Mouse (Mus musculus) forebrain, embryonic 14.5 days (tissue): ENCODE data around the gene Impg1. TPM values are rescaled to one million over a fixed set of nuclear protein-coding genes. Genes with fewer than 3 reads are reported as not detected.

Experiments used
- ATAC-seq: fragments of 200-750 bp; cut with Nextera tagmentation; 2 replicates; pipeline ENCODE4 v1.8.0; 2017; ENCODE audit warnings: mild to moderate bottlenecking, moderate library complexity
- DNase-seq: peaks from one replicate; pipeline ENCODE4 v3.0.0-alpha.2; 2015; ENCODE audit warnings: low spot score
- H3K27ac ChIP-seq: fragments of 300-500 bp; sonication (generic); 2 replicates; pipeline ENCODE4 v1.5.1; 2014; ENCODE audit warnings: low read depth, mild to moderate bottlenecking, control low read depth, low read length, moderate library complexity
- H3K27me3 ChIP-seq: fragments of 300-500 bp; sonication (generic); replicated peaks from 2 replicates; pipeline ENCODE4 v1.6.1; 2014; ENCODE audit warnings: low read length, control low read depth, mixed read lengths; ENCODE audit not compliant: control insufficient read depth, insufficient read depth
- H3K36me3 ChIP-seq: fragments of 300-500 bp; sonication (generic); 2 replicates; pipeline ENCODE4 v1.6.1; 2014; ENCODE audit warnings: low read length, control low read depth; ENCODE audit not compliant: control insufficient read depth, insufficient read depth
- H3K4me1 ChIP-seq: fragments of 300-500 bp; sonication (generic); 2 replicates; pipeline ENCODE4 v1.6.1; 2014; ENCODE audit warnings: antibody characterized with exemption, low read length, control low read depth; ENCODE audit not compliant: control insufficient read depth, insufficient read depth
- H3K4me2 ChIP-seq: fragments of 300-500 bp; sonication (generic); 2 replicates; pipeline ENCODE4 v1.6.1; 2014; ENCODE audit warnings: mild to moderate bottlenecking, control low read depth, low read length
- H3K4me3 ChIP-seq: fragments of 300-500 bp; sonication (generic); 2 replicates; pipeline ENCODE4 v1.5.1; 2014; ENCODE audit warnings: low read depth, low read length, control low read depth
- H3K9ac ChIP-seq: fragments of 300-500 bp; sonication (generic); 2 replicates; pipeline ENCODE4 v1.6.1; 2014; ENCODE audit warnings: mild to moderate bottlenecking, low read length, control low read depth, moderate library complexity
- H3K9me3 ChIP-seq: fragments of 300-500 bp; sonication (generic); replicated peaks from 2 replicates; pipeline ENCODE4 v1.6.1; 2016; ENCODE audit warnings: low read length, control low read depth, mixed read lengths; ENCODE audit not compliant: control insufficient read depth
- WGBS: fragments of 180-500 bp; shearing (Covaris S2); extraction: QIAGEN DNeasy Blood & Tissue Kit; methylation state at CpG from one replicate; pipeline ENCODE4 v1.1.7; 2014; 5-methylcytosine and 5-hydroxymethylcytosine counted together
- polyA plus RNA-seq: library from polyadenylated mRNA; unstranded; fragments of >200 nt; fragmentation: Nextera tagmentation; extraction: Ambion mirVana; gene quantifications from 2 replicates; pipeline ENCODE4 v1.2.1, GENCODE M21; 2014

The Impg1 gene
- polyA plus RNA-seq, 1 experiment from 2014 or later = not detected

GRCm38 (mm10) chr9:80367520-80368204, 97.6 kb downstream of the Impg1 start:
- ATAC-seq (no peak), DNase-seq (no peak)
- Histone ChIP-seq H3K27ac (no peak overlapping the region), H3K27me3 (no peaks in the 10 kb centered on the region), H3K4me2 (no peak overlapping the region), H3K4me3 (no peak overlapping the region), H3K36me3 (no peaks in the 10 kb centered on the region), H3K9me3 (no peaks in the 10 kb centered on the region), H3K4me1 (no peaks in the 10 kb centered on the region), H3K9ac (no peak overlapping the region)
- 93% methylated on average over 2 of the region's 2 CpGs for WGBS

DNA sequence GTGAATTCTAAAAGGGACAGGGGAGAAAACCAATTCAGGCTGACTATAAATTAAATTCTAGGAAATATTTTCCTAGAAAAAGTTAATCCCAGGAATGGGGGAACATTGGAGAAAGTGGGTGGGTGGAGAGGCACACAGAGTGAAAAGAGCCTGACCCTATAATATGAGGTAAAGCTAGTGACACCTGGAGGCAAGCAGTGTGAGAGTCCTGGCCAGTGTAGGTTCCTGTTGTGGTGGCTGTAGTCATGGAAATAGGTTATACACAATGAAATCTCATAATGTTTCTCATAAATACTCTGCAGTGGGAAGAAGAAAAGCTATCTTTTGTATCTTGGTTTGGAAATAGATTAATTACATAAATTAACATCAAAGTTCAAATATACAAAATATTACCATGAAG, 105.2 kb downstream of the Impg1 start:
- Histone ChIP-seq H3K4me1 (no peaks in the 10 kb centered on the region), H3K4me2 (no peak overlapping the region), H3K36me3 (no peaks in the 10 kb centered on the region), H3K4me3 (no peak overlapping the region), H3K9me3 (no peaks in the 10 kb centered on the region), H3K27me3 (no peaks in the 10 kb centered on the region), H3K27ac (no peak overlapping the region), H3K9ac (no peak overlapping the region)
- DNase-seq (no peak), ATAC-seq (no peak)

DNA sequence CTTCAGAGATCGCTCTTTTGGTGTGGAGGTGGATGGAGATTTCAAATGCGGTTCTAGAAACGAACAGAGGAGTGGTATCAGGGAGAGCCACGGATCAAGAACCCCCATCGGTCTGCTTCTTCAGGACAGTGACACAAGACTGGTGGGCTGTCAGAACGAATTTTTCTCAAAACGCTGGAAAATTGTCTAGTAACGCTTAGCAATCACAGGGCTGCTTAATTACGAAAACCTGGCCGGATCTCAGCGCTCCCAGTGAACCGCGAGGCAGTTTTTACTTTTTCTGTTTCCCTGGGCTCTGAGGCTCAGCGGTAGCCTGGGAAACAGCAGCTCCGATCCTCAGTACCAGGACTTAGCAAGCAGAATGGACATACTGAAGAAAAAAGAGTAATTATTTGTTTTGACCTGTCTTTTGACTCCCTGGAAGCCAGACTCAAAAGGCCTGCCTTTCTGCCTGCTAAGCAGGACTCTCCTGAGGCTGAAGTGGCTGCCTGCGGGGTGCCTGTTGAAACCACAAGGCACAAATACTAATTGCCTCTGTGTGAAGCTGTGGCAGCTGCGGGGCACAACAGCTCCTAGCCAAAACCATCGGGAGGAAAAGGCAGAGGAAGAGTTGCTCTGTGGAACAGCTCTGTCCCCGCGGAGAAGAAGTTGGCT, 113.5 kb downstream of the Impg1 start:
- H3K9ac ChIP-seq = no peak overlapping the region

DNA sequence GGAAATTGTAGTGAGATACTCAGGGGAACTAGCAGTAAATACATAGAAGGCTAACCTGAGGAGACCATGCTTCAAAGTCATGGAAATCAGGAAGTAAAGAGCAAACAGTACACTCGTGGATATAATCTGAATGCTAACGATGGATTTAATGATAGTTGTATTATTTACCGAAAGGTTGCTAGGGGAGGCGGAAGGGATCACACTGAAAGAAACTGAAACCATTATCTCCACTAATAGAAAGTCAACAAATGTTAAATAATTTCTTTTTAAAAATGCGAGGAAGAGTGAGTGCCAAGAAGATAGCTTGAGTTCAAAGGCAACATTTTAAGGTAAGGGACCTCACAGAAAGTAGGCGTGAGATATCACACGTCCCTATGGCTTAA, 114.0 kb downstream of the Impg1 start:
- no peak overlapping the region for H3K27ac ChIP-seq
- H3K9ac ChIP-seq = no peak overlapping the region
- no peaks in the 10 kb centered on the region for H3K36me3 ChIP-seq
- peak overlapping the region; percentile 43 for H3K4me2 ChIP-seq
- no peaks in the 10 kb centered on the region for H3K27me3 ChIP-seq
- DNase-seq = no peak
- no peaks in the 10 kb centered on the region for H3K4me1 ChIP-seq
- peak overlapping the region; percentile 0; the same call in 1 of the 2 replicates for H3K4me3 ChIP-seq
- no peak for ATAC-seq
- H3K9me3 ChIP-seq = no peaks in the 10 kb centered on the region
- WGBS = 28% methylated on average over 7 of the region's 7 CpGs

More for the DNA sequence above, 113.5 kb downstream of the Impg1 start:
- WGBS = 10% methylated on average over 20 of the region's 20 CpGs
- no peaks in the 10 kb centered on the region for H3K9me3 ChIP-seq
- DNase-seq = peak; percentile 68
- H3K36me3 ChIP-seq = no peaks in the 10 kb centered on the region
- ATAC-seq = peak; percentile 87
- peak overlapping the region; percentile 0; the same call in 1 of the 2 replicates for H3K4me3 ChIP-seq
- H3K27me3 ChIP-seq = no peaks in the 10 kb centered on the region
- no peaks in the 10 kb centered on the region for H3K4me1 ChIP-seq
- H3K27ac ChIP-seq = no peak overlapping the region
- peak overlapping the region; percentile 43 for H3K4me2 ChIP-seq

- no peak overlapping the region for H3K4me3 ChIP-seq
- H3K27me3 ChIP-seq = no peaks in the 10 kb centered on the region
- H3K36me3 ChIP-seq = no peaks in the 10 kb centered on the region
- DNase-seq (no peak), ATAC-seq (no peak)
- H3K9ac ChIP-seq = no peak overlapping the region
- no peaks in the 10 kb centered on the region for H3K4me1 ChIP-seq
- H3K9me3 ChIP-seq = no peaks in the 10 kb centered on the region
- H3K27ac ChIP-seq = no peak overlapping the region
- 92% methylated on average over 6 of the region's 6 CpGs for WGBS
- H3K4me2 ChIP-seq = no peak overlapping the region
These were observed 120.8 kb downstream of the Impg1 start for GRCm38 (mm10) chr9:80344451-80345000.

GRCm38 (mm10) chr9:80342520-80342919, 122.8 kb downstream of the Impg1 start:
- Histone ChIP-seq H3K27ac (no peak overlapping the region), H3K4me2 (no peak overlapping the region), H3K4me3 (no peak overlapping the region), H3K27me3 (no peaks in the 10 kb centered on the region), H3K36me3 (no peaks in the 10 kb centered on the region), H3K9ac (no peak overlapping the region), H3K4me1 (no peaks in the 10 kb centered on the region), H3K9me3 (no peaks in the 10 kb centered on the region)
- WGBS = 90% methylated on average over 6 of the region's 6 CpGs
- DNase-seq (no peak), ATAC-seq (no peak)

DNA sequence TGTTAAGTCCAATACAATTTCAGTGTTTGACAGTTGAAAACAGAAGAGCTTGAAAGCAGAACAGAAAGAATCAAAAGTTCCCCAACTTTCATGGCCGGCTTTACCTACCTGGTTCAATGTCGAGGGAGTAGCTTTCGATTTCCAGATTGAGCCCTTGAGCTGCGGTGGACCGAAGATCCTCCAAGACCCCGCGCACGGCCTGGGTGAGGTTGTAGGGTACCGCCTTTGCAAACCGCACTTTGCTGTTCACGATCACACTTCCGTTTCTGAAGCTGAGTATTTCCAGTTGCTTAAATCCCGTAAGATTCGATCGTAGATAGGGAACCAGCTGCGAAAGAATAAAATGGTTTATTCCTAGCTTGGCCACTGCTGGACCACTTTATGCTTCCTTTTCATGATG, 123.5 kb downstream of the Impg1 start:
- Histone ChIP-seq H3K4me2 (no peak overlapping the region), H3K27me3 (no peaks in the 10 kb centered on the region), H3K27ac (no peak overlapping the region), H3K9ac (no peak overlapping the region), H3K36me3 (no peaks in the 10 kb centered on the region), H3K4me3 (no peak overlapping the region), H3K4me1 (no peaks in the 10 kb centered on the region), H3K9me3 (no peaks in the 10 kb centered on the region)
- DNase-seq (no peak), ATAC-seq (no peak)
- 96% methylated on average over 16 of the region's 16 CpGs for WGBS

DNA sequence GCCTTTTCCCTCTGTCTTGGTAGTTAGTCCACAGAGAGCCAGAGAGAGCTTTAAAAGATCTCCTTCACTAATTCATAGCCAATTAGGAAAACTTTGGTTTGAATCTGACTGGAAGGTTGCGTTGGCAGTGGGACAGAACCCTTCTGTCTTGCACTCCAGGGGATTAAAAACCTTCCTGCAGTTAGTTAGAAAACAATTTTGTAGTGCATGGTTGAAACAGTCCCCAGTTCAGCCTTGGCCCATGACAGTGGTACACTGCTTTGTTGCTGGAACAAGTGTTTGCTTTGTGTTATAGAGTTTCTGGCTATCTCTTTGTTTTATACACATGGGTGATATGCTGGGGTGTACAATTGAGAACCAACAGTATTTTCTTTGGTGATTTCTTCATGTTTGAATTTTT, 124.4 kb downstream of the Impg1 start:
- Histone ChIP-seq H3K27me3 (no peaks in the 10 kb centered on the region), H3K9me3 (no peaks in the 10 kb centered on the region), H3K4me1 (no peaks in the 10 kb centered on the region), H3K9ac (no peak overlapping the region), H3K27ac (no peak overlapping the region), H3K4me3 (no peak overlapping the region), H3K4me2 (no peak overlapping the region), H3K36me3 (no peaks in the 10 kb centered on the region)
- ATAC-seq (peak; percentile 46; the same call in 1 of the 2 replicates), DNase-seq (peak; percentile 69)
- WGBS = 14% methylated on average over 1 of the region's 1 CpGs

DNA sequence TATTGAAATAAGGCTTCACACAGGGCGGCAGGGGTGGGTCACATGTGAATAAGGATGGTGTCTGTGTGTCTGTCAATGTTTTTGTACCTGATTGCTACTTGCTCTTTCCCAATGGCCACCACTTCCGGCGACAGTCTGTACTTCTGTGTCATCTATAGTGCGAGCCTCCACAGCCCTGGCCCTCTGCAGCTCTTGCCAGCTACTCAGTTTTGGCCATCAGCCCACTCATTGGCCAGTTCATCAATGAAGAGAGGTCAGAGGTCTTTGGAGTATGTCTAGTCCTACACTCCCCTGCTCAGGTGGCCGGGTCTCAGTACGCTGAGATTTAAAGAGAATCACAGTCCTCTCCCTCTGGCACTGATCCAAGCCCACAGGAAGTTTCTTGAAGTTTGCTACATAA, 127.3 kb downstream of the Impg1 start:
- Histone ChIP-seq H3K27me3 (no peaks in the 10 kb centered on the region), H3K36me3 (no peaks in the 10 kb centered on the region), H3K4me3 (no peak overlapping the region), H3K4me2 (no peak overlapping the region), H3K27ac (no peak overlapping the region), H3K9me3 (no peaks in the 10 kb centered on the region), H3K9ac (no peak overlapping the region), H3K4me1 (no peaks in the 10 kb centered on the region; the same call in 1 of the 2 replicates)
- DNase-seq = no peak
- WGBS = 87% methylated on average over 6 of the region's 6 CpGs
- ATAC-seq = no peak
